Comparison of ENCODE assay signal across 9 mouse cellular contexts in genomic region chr17:5848706-5849415, GRCm38 (mm10). TPM values are rescaled to one million over a fixed set of nuclear protein-coding genes. Genes with fewer than 3 reads are reported as not detected.
DNase-seq lines count a peak whose midpoint lies in the region; ATAC-seq and TF ChIP-seq lines count a peak whose summit lies in the region.
"Had no signal": no experiment of that assay in that cellular context is flagged by ENCODE, and none has a peak within 500 bp of the region (broad histone marks: within the 10 kb centered on the region; RNA-seq: fewer than 3 reads in every experiment).

No protein-coding gene starts in this region.

- H3K4me2 ChIP-seq in kidney, postnatal 0 days (ENCODE audit: low read length), result peak overlapping the region; percentile 63
- H3K4me2 ChIP-seq in neural tube, embryonic 14.5 days (ENCODE audit: low read depth, low read length), result peak overlapping the region; percentile 47

- H3K9ac ChIP-seq in kidney, postnatal 0 days (ENCODE audit: low read depth, low read length), result peak overlapping the region; percentile 65; the same call in 1 of the 2 replicates
- no peak overlapping the region; the same call in 1 of the 2 replicates for H3K9ac ChIP-seq in neural tube, embryonic 14.5 days (replicated peaks; ENCODE audit: low read depth, low read length)

- peak overlapping the region; percentile 31; the same call in 1 of the 2 replicates for H3K4me3 ChIP-seq in embryonic fibroblast, embryonic 13.5 days (ENCODE audit: insufficient read depth, low read length)
- peak overlapping the region; percentile 26 for H3K4me3 ChIP-seq in kidney, postnatal 0 days (replicated peaks; ENCODE audit: low read depth, low read length)
- H3K4me3 ChIP-seq in neural tube, embryonic 14.5 days (ENCODE audit: low read depth, low read length), result no peak overlapping the region; the same call in 1 of the 2 replicates
- H3K4me3 ChIP-seq: erythroblast, embryonic 14.5 days had no signal

- no peaks in the 10 kb centered on the region for H3K9me3 ChIP-seq in kidney, postnatal 0 days (replicated peaks; ENCODE audit: low read length)
- no peaks in the 10 kb centered on the region for H3K9me3 ChIP-seq in neural tube, embryonic 14.5 days (ENCODE audit: control insufficient read depth, low read length)

- no peak for TF ChIP-seq CTCF in embryonic fibroblast, embryonic 13.5 days (IDR thresholded peaks at IDR 0.05; ENCODE audit: borderline replicate concordance, insufficient read depth, low read length)
- no peak for TF ChIP-seq CTCF in kidney, postnatal 0 days (IDR thresholded peaks at IDR 0.05; ENCODE audit: low read depth)

- H3K36me3 ChIP-seq in kidney, postnatal 0 days (ENCODE audit: insufficient read depth, low read length), result no peaks in the 10 kb centered on the region
- no peaks in the 10 kb centered on the region for H3K36me3 ChIP-seq in neural tube, embryonic 14.5 days (ENCODE audit: control insufficient read depth, insufficient read depth, low read length)

- peak overlapping the region; percentile 97 for H3K27ac ChIP-seq in embryonic fibroblast, embryonic 13.5 days (ENCODE audit: insufficient read depth, low read length)
- peak overlapping the region; percentile 89 for H3K27ac ChIP-seq in kidney, postnatal 0 days
- peak overlapping the region; percentile 58; the same call in 1 of the 2 replicates for H3K27ac ChIP-seq in neural tube, embryonic 14.5 days (ENCODE audit: low read depth, low read length)

- 54% methylated on average over 10 of the region's 10 CpGs for WGBS in kidney, postnatal 0 days
- WGBS in neural tube, embryonic 14.5 days, result 68% methylated on average over 10 of the region's 10 CpGs

- peak; percentile 55 for DNase-seq in kidney, adult 9 months
- no peak for DNase-seq in kidney, postnatal 14 days
- DNase-seq in kidney, postnatal 0 days (ENCODE audit: low spot score), result no peak
- no peak for DNase-seq in adrenal gland, adult 8-10 months
- DNase-seq in retina, embryonic 14.5 days (ENCODE audit: low spot score), result no peak
- DNase-seq in gastrocnemius, postnatal 4 days (ENCODE audit: low spot score in 2 of 2), result no peak

- no peaks in the 10 kb centered on the region for H3K27me3 ChIP-seq in kidney, postnatal 0 days (ENCODE audit: insufficient read depth, low read length)
- H3K27me3 ChIP-seq in neural tube, embryonic 14.5 days (ENCODE audit: control insufficient read depth, insufficient read depth, low read length), result no peaks in the 10 kb centered on the region

- TF ChIP-seq POLR2A in embryonic fibroblast, embryonic 13.5 days (IDR thresholded peaks at IDR 0.05; ENCODE audit: low read depth, low read length), result no peak

- H3K4me1 ChIP-seq in embryonic fibroblast, embryonic 13.5 days (ENCODE audit: control insufficient read depth, insufficient read depth, low read length), result peaks cover 17% of the 10 kb centered on the region
- peaks cover 9% of the 10 kb centered on the region for H3K4me1 ChIP-seq in kidney, postnatal 0 days (replicated peaks; ENCODE audit: insufficient read depth, low read length)
- H3K4me1 ChIP-seq in neural tube, embryonic 14.5 days (ENCODE audit: control insufficient read depth, insufficient read depth, low read length), result peaks cover 6% of the 10 kb centered on the region

- no peak for ATAC-seq in kidney, postnatal 0 days (replicated peaks; ENCODE audit: low FRiP score, low read depth)
- ATAC-seq in neural tube, embryonic 14.5 days (ENCODE audit: low read depth), result no peak

RNA-seq across cellular contexts. Expression of gene Snx9, which starts 7.7 kb away (rescaled TPM):
- 89.9 and 109 TPM in 2 replicates for polyA plus RNA-seq in embryonic fibroblast, embryonic 13.5 days (2011; ENCODE audit: insufficient read length, low read depth, missing spikeins)
- polyA plus RNA-seq in kidney, postnatal 0 days (2015; fragmentation: Nextera tagmentation; extraction: Ambion mirVana), result 41.7 and 41.9 TPM in 2 replicates
- 6.1 and 10.6 TPM in 2 replicates for polyA plus RNA-seq in neural tube, embryonic 14.5 days (2014; fragmentation: Nextera tagmentation; extraction: Ambion mirVana)
- total RNA-seq in adrenal gland, adult 8-10 months (2022), result 10 to 100 TPM; 46.3 to 61.4 (median 52.9) TPM
- total RNA-seq in gastrocnemius, postnatal 4 days (2021), result 10 to 100 TPM; 36.4 to 38.6 TPM
